Mouse (Mus musculus): Measurements from ENCODE around the gene Dennd4a. TPM values are rescaled to one million over a fixed set of nuclear protein-coding genes. Genes with fewer than 3 reads are reported as not detected.

Dennd4a gene
- polyA plus RNA-seq (2015; fragmentation: Nextera tagmentation; extraction: Ambion mirVana) = 40.8 and 42.3 TPM in 2 replicates

DNA sequence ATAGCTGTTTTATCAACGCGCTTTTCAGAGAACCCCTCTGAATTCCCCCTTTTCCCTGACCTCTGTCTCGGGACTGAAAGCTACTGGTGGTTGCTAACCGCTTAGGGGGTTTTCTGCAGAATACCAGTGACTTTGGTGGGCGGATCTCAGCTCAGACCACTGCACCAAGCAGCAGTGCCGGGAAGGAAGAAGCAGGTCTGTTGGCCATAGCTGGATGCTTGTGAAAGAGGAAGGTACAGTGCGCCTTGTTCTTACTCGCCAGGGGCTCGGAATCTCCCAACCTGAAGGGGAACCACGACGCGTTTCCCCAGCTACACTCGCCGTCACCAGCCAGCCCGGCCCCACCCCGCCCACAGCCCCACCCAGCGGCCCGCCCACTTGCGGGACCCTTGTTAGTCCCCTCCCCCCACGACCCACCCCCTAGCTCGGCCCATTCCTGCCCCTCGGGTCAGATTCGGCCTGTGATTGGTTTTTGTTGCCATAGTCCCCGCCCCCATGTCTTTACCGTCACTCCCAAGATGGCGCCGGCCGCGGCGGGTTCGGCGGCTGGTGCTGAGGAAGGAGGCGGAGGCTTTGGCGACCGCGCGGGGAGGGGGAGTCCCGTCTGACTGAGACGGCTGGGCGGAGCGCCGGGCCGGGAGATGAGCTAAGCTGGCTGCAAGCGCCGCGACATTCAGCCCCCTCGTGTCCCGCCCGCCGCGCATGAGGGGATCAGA lies at the start of gene Dennd4a:
TSS of gene Dennd4a (plus strand) at position 519 of the 716 bp plus-strand sequence.
- no peaks in the 10 kb centered on the region for H3K9me3 ChIP-seq (replicated peaks; ENCODE audit: control insufficient read depth, low read length)
- H3K27me3 ChIP-seq (ENCODE audit: control insufficient read depth, insufficient read depth, low read depth, low read length) = no peaks in the 10 kb centered on the region
- ATAC-seq (ENCODE audit: low read depth) = peak; percentile 90
- H3K27ac ChIP-seq (ENCODE audit: low read length) = peak within 1 kb of the TSS; percentile 97
- peaks cover 50% of the 10 kb centered on the region for H3K4me1 ChIP-seq (ENCODE audit: control insufficient read depth, low read depth, low read length)
- 1% methylated on average over 41 of the region's 51 CpGs for WGBS (ENCODE audit: insufficient replicate concordance)
- H3K4me2 ChIP-seq (ENCODE audit: low read depth, low read length) = peak within 1 kb of the TSS; percentile 88
- peak within 1 kb of the TSS; percentile 86 for H3K9ac ChIP-seq (ENCODE audit: low read depth, low read length)
- peak within 1 kb of the TSS; percentile 83 for H3K4me3 ChIP-seq (ENCODE audit: low read depth, low read length)
- peaks cover 2% of the 10 kb centered on the region; the same call in 1 of the 2 replicates for H3K36me3 ChIP-seq (ENCODE audit: control insufficient read depth, insufficient read depth)

DNA sequence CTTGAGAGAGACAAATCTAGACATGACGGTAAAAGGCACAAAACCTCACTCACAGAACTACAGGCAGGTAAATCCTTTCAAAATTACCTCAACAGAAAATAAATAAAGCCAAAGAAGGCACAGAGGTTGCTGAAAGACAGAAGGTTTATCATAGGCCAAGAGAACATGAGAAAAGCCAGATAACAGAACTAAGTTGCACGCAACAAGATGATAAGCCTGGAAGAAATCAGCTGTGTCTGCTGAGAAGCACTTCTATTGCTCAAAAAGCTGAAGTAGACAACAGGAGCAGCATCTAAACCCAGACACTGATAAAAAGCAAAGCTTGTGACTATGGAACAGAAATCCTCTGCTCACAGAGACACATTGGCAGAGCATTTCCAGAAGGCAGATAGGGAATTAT lies 46.3 kb upstream of the Dennd4a start:
- no peak for ATAC-seq (ENCODE audit: low read depth)

DNA sequence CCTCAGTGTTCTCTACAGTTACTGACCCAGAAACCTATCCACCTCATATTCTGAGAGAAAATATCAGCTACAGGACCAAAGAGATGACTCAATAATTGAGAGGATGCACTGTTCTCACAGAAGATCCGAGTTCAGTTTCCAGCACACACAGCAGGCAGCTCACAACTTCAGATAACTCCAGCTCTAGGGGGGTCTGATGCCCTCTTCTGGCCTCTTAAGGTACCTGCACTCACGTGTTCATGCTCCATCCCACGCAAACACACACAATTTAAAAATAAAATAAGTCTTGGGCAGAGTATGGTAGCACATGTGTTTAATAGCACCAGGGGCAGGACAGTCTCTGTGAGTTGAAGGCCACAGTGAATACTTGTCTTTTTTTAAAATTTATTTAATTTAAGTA lies 45.0 kb upstream of the Dennd4a start:
- ATAC-seq (ENCODE audit: low read depth) = no peak
- H3K9ac ChIP-seq (ENCODE audit: low read depth, low read length) = no peak overlapping the region
- H3K4me1 ChIP-seq (ENCODE audit: control insufficient read depth, low read depth, low read length) = no peaks in the 10 kb centered on the region; the same call in 1 of the 2 replicates
- H3K27me3 ChIP-seq (ENCODE audit: control insufficient read depth, insufficient read depth, low read depth, low read length) = no peaks in the 10 kb centered on the region
- no peak overlapping the region for H3K4me3 ChIP-seq (ENCODE audit: low read depth, low read length)
- 81% methylated on average over 3 of the region's 3 CpGs for WGBS (ENCODE audit: insufficient replicate concordance)
- H3K9me3 ChIP-seq (replicated peaks; ENCODE audit: control insufficient read depth, low read length) = no peaks in the 10 kb centered on the region
- H3K27ac ChIP-seq (ENCODE audit: low read length) = no peak overlapping the region
- no peak overlapping the region for H3K4me2 ChIP-seq (ENCODE audit: low read depth, low read length)
- H3K36me3 ChIP-seq (ENCODE audit: control insufficient read depth, insufficient read depth) = no peaks in the 10 kb centered on the region

More for the DNA sequence above, 46.3 kb upstream of the Dennd4a start:
- Histone ChIP-seq H3K9ac (ENCODE audit: low read depth, low read length) (no peak overlapping the region), H3K27me3 (ENCODE audit: control insufficient read depth, insufficient read depth, low read depth, low read length) (no peaks in the 10 kb centered on the region), H3K4me1 (ENCODE audit: control insufficient read depth, low read depth, low read length) (no peaks in the 10 kb centered on the region; the same call in 1 of the 2 replicates), H3K9me3 (replicated peaks; ENCODE audit: control insufficient read depth, low read length) (no peaks in the 10 kb centered on the region), H3K27ac (ENCODE audit: low read length) (no peak overlapping the region), H3K36me3 (ENCODE audit: control insufficient read depth, insufficient read depth) (no peaks in the 10 kb centered on the region), H3K4me3 (ENCODE audit: low read depth, low read length) (no peak overlapping the region), H3K4me2 (ENCODE audit: low read depth, low read length) (no peak overlapping the region)
- 35% methylated on average over 2 of the region's 2 CpGs for WGBS (ENCODE audit: insufficient replicate concordance)

DNA sequence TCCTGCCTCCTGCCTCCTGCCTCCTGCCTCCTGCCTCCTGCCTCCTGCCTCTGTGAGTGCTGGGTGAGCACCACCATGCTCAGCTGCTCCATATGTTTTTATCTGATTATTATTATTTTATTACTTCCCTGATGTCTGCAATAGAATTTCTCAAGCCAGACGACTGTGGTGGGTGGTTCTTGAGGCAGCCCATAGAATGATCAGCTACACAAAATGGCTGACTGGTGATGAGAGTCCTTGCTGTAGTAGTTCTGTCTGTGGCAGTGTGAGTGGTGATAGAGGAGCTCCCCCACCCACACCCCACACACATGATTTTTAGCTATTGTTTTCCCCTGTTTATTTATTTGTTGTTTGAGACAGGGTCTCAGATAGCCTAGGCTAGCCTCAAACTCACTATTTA lies 43.3 kb upstream of the Dennd4a start:
- 52% methylated on average over 1 of the region's 1 CpGs for WGBS (ENCODE audit: insufficient replicate concordance)
- Histone ChIP-seq H3K36me3 (ENCODE audit: control insufficient read depth, insufficient read depth) (no peaks in the 10 kb centered on the region), H3K27ac (ENCODE audit: low read length) (no peak overlapping the region)

DNA sequence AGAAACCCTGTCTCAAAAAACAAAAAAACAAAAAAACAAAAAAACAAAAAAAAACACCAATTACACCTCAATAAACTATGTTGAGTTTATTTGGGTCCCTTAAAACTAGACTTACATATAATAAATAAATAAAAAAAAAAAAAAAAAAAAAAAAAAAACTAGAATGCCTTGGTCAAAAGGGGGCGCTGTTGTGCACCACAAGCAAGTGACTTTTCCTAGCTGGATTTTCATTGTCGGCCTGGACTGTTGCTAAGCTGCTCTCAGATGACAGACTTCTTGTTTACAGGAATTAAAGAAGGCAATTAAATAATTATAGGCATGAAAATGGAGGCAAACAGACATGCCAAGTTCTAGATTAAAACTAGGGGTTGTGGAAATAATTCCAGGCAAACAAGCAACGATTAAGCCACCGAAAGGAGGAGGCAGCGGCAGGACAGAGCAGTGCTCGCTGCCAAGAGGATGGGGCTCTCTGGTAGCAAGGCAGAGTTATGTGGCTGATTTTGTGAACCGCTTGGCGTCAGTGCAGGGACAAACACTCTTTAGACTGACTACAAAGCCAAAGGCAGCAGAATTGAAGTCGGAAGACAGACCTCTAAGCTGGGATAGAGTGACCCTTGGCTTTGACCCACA lies 42.0 kb upstream of the Dennd4a start:
- Histone ChIP-seq H3K27me3 (ENCODE audit: control insufficient read depth, insufficient read depth, low read depth, low read length) (no peaks in the 10 kb centered on the region), H3K36me3 (ENCODE audit: control insufficient read depth, insufficient read depth) (no peaks in the 10 kb centered on the region), H3K4me3 (ENCODE audit: low read depth, low read length) (no peak overlapping the region), H3K4me1 (ENCODE audit: control insufficient read depth, low read depth, low read length) (no peaks in the 10 kb centered on the region; the same call in 1 of the 2 replicates), H3K9ac (ENCODE audit: low read depth, low read length) (no peak overlapping the region), H3K27ac (ENCODE audit: low read length) (no peak overlapping the region), H3K9me3 (replicated peaks; ENCODE audit: control insufficient read depth, low read length) (no peaks in the 10 kb centered on the region), H3K4me2 (ENCODE audit: low read depth, low read length) (no peak overlapping the region)
- no peak for ATAC-seq (ENCODE audit: low read depth)
- 61% methylated on average over 9 of the region's 9 CpGs for WGBS (ENCODE audit: insufficient replicate concordance)

More for the DNA sequence above, 43.3 kb upstream of the Dennd4a start:
- ATAC-seq (ENCODE audit: low read depth) = no peak
- no peaks in the 10 kb centered on the region for H3K9me3 ChIP-seq (replicated peaks; ENCODE audit: control insufficient read depth, low read length)
- no peak overlapping the region for H3K4me2 ChIP-seq (ENCODE audit: low read depth, low read length)
- H3K9ac ChIP-seq (ENCODE audit: low read depth, low read length) = no peak overlapping the region
- no peak overlapping the region for H3K4me3 ChIP-seq (ENCODE audit: low read depth, low read length)
- no peaks in the 10 kb centered on the region; the same call in 1 of the 2 replicates for H3K4me1 ChIP-seq (ENCODE audit: control insufficient read depth, low read depth, low read length)
- no peaks in the 10 kb centered on the region for H3K27me3 ChIP-seq (ENCODE audit: control insufficient read depth, insufficient read depth, low read depth, low read length)

DNA sequence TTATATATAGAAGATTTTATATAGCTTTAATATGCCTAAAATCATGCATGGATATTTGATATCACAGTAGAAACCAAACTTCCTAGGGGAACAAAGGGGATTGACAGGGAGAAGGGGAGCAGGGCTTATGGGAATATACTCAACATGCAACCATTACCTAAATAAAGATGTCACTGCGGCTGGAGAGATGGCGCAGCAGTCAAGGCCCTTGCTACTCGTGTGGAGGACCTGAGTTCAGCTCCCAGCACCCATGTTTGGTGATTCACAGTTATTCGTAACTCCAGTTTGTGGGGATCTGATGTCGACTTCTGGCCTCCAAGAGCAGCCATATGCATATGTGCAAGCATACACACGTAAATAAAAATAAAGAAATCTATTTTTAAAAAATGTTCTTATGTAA lies 41.2 kb upstream of the Dennd4a start:
- no peak overlapping the region for H3K4me2 ChIP-seq (ENCODE audit: low read depth, low read length)
- H3K9me3 ChIP-seq (replicated peaks; ENCODE audit: control insufficient read depth, low read length) = no peaks in the 10 kb centered on the region
- H3K27me3 ChIP-seq (ENCODE audit: control insufficient read depth, insufficient read depth, low read depth, low read length) = no peaks in the 10 kb centered on the region
- H3K36me3 ChIP-seq (ENCODE audit: control insufficient read depth, insufficient read depth) = no peaks in the 10 kb centered on the region
- H3K4me3 ChIP-seq (ENCODE audit: low read depth, low read length) = no peak overlapping the region
- ATAC-seq (ENCODE audit: low read depth) = no peak
- WGBS (ENCODE audit: insufficient replicate concordance) = 78% methylated on average over 6 of the region's 6 CpGs
- H3K9ac ChIP-seq (ENCODE audit: low read depth, low read length) = no peak overlapping the region
- H3K4me1 ChIP-seq (ENCODE audit: control insufficient read depth, low read depth, low read length) = no peaks in the 10 kb centered on the region; the same call in 1 of the 2 replicates
- H3K27ac ChIP-seq (ENCODE audit: low read length) = no peak overlapping the region

DNA sequence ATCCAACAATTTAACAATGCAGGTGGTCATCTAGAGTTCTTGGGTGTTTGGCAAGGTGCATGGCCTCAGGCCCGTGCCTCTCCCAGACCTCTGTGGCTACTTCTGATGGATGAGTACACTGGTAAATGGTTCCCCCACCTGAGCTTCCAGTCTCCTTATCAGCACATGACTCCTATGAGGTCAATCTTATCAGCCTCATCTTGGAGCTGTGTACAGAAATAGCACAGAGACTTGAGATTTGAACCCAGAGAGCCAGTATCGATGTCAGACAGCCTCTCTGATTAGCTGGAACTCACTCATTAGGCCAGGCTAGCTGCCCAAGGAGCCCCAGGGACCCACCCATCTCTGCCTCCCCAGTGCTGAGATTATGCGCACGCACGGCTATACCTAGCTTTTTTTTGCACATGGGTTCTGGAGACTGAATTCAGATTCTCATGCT lies 40.7 kb upstream of the Dennd4a start:
- 49% methylated on average over 5 of the region's 5 CpGs for WGBS (ENCODE audit: insufficient replicate concordance)
- no peak overlapping the region for H3K9ac ChIP-seq (ENCODE audit: low read depth, low read length)
- no peak overlapping the region for H3K4me3 ChIP-seq (ENCODE audit: low read depth, low read length)
- no peak overlapping the region for H3K27ac ChIP-seq (ENCODE audit: low read length)
- no peaks in the 10 kb centered on the region; the same call in 1 of the 2 replicates for H3K4me1 ChIP-seq (ENCODE audit: control insufficient read depth, low read depth, low read length)
- no peaks in the 10 kb centered on the region for H3K27me3 ChIP-seq (ENCODE audit: control insufficient read depth, insufficient read depth, low read depth, low read length)
- no peak overlapping the region for H3K4me2 ChIP-seq (ENCODE audit: low read depth, low read length)
- no peak for ATAC-seq (ENCODE audit: low read depth)
- H3K9me3 ChIP-seq (replicated peaks; ENCODE audit: control insufficient read depth, low read length) = no peaks in the 10 kb centered on the region
- H3K36me3 ChIP-seq (ENCODE audit: control insufficient read depth, insufficient read depth) = no peaks in the 10 kb centered on the region

DNA sequence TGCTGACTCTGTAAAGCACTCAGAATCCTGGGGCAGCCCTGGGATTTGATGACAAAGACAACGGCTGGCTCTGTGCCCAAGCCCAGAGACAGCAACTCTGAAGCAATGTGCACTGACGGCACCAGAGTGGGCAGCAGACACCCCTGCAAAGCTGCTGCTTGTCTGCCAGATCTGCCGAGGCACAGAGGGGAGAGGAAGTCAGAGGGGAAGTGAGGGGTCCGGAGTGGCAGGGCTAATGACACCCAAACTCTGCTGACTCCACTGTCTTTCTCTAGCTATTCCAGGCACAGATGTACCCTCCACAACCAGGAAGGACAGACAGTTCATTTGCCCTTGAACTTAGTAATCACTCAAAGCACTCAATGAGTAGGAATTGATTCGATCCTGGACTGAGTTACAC lies 39.9 kb upstream of the Dennd4a start:
- Histone ChIP-seq H3K4me1 (ENCODE audit: control insufficient read depth, low read depth, low read length) (no peaks in the 10 kb centered on the region; the same call in 1 of the 2 replicates), H3K36me3 (ENCODE audit: control insufficient read depth, insufficient read depth) (no peaks in the 10 kb centered on the region), H3K27ac (ENCODE audit: low read length) (no peak overlapping the region), H3K4me2 (ENCODE audit: low read depth, low read length) (no peak overlapping the region), H3K4me3 (ENCODE audit: low read depth, low read length) (no peak overlapping the region), H3K27me3 (ENCODE audit: control insufficient read depth, insufficient read depth, low read depth, low read length) (no peaks in the 10 kb centered on the region), H3K9ac (ENCODE audit: low read depth, low read length) (no peak overlapping the region), H3K9me3 (replicated peaks; ENCODE audit: control insufficient read depth, low read length) (no peaks in the 10 kb centered on the region)
- peak; percentile 63 for ATAC-seq (ENCODE audit: low read depth)
- 10% methylated on average over 5 of the region's 5 CpGs for WGBS (ENCODE audit: insufficient replicate concordance)

DNA sequence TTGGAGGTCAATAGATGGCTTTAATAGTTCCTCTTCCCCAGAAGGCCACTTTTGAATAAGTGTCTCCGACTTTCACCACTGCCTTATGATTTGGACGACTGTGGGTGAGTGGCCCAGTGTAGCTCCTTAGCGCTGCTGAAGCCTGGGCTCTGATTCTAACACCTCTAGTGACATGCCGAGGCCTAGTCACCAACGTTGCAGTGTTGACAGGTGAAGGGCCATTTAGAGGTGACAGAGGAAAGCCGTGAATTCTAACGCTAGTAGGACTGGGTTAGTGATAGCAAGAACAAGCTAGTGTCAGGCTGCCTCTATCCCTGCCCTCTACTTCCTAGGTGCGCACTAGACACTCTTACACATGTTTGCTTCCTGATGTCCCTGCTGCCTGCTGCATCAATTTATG lies 37.9 kb upstream of the Dennd4a start:
- WGBS (ENCODE audit: insufficient replicate concordance) = 68% methylated on average over 8 of the region's 8 CpGs
- no peaks in the 10 kb centered on the region for H3K36me3 ChIP-seq (ENCODE audit: control insufficient read depth, insufficient read depth)
- no peaks in the 10 kb centered on the region for H3K9me3 ChIP-seq (replicated peaks; ENCODE audit: control insufficient read depth, low read length)
- H3K27ac ChIP-seq (ENCODE audit: low read length) = no peak overlapping the region
- H3K4me3 ChIP-seq (ENCODE audit: low read depth, low read length) = no peak overlapping the region
- H3K27me3 ChIP-seq (ENCODE audit: control insufficient read depth, insufficient read depth, low read depth, low read length) = no peaks in the 10 kb centered on the region
- H3K4me2 ChIP-seq (ENCODE audit: low read depth, low read length) = no peak overlapping the region
- ATAC-seq (ENCODE audit: low read depth) = no peak
- H3K9ac ChIP-seq (ENCODE audit: low read depth, low read length) = no peak overlapping the region
- no peaks in the 10 kb centered on the region; the same call in 1 of the 2 replicates for H3K4me1 ChIP-seq (ENCODE audit: control insufficient read depth, low read depth, low read length)

All from liver, embryonic 16.5 days (tissue).